Mouse (Mus musculus) heart, postnatal 25 days (tissue): ENCODE data around the gene Fam122b. TPM values are rescaled to one million over a fixed set of nuclear protein-coding genes. Genes with fewer than 3 reads are reported as not detected.

ENCODE experiments used
- DNase-seq: peaks from one replicate; pipeline ENCODE4 v3.0.0; 2022; ENCODE audit warnings: low spot score
- intact Hi-C: fragments of 180-260 bp; cut with DNase I; formaldehyde crosslinking; loops from one replicate; pipeline ENCODE4 v1.15.1; 2025
- total RNA-seq, 2 experiments: library from RNA; stranded (reverse); gene quantifications; 2 replicates each; pipeline ENCODE4 v1.2.3; 2021

The Fam122b gene
- total RNA-seq, 2 experiments from 2014 or later: 2.6 to 3.3 TPM

- intact Hi-C loops: no loop called here
- no peak for DNase-seq
These were observed 60.2 kb downstream of the Fam122b start for GRCm38 (mm10) chrX:53209431-53209830.

GRCm38 (mm10) chrX:53204690-53205311 lies 64.8 kb downstream of the Fam122b start:
- DNase-seq: no peak

GRCm38 (mm10) chrX:53201616-53202015 lies 68.0 kb downstream of the Fam122b start:
- DNase-seq: no peak
- intact Hi-C loops: no loop called here

More at GRCm38 (mm10) chrX:53204690-53205311, 64.8 kb downstream of the Fam122b start:
- intact Hi-C loops: no loop called here

GRCm38 (mm10) chrX:53197681-53198080 lies 71.9 kb downstream of the Fam122b start:
- intact Hi-C loops: no loop called here

GRCm38 (mm10) chrX:53196392-53196791 lies 73.2 kb downstream of the Fam122b start:
- intact Hi-C loops: no loop called here
- no peak for DNase-seq

More at GRCm38 (mm10) chrX:53197681-53198080, 71.9 kb downstream of the Fam122b start:
- DNase-seq: no peak

Other genes with a start within 250 kb of the Fam122b start
- gene Plac1, start 29.7 kb downstream of the Fam122b start, total RNA-seq: not detected
- not detected for gene Fam122c, start 3.6 kb upstream of the Fam122b start, total RNA-seq
- gene Mospd1, start 100.7 kb upstream of the Fam122b start, total RNA-seq: 10 to 100 TPM; 32.4 to 35.2 TPM
- not detected for gene Etd, start 165.1 kb upstream of the Fam122b start, total RNA-seq